Mouse (Mus musculus) G1E (cell line): Measurements from ENCODE around the gene Fut1.
"Not testable (repeated sequence)": the region's sequence is repeated elsewhere in the genome, so short reads cannot be mapped to it uniquely, and the experiment has no call there.

Experiments used
- CTCF ChIP-seq: IDR thresholded peaks from 2 replicates; pipeline ENCODE4 v1.5.1; 2012; ENCODE audit warnings: low read depth, low read length, inconsistent platforms, mixed read lengths
- GATA1 ChIP-seq: IDR thresholded peaks from 2 replicates; pipeline ENCODE4 v1.6.1; 2012; ENCODE audit warnings: borderline replicate concordance, low read length, inconsistent platforms, mixed read lengths
- GATA2 ChIP-seq: IDR thresholded peaks from 2 replicates; pipeline ENCODE4 v1.6.1; 2012; ENCODE audit warnings: low read depth, low read length, inconsistent platforms, borderline replicate concordance
- POLR2AphosphoS5 ChIP-seq: IDR thresholded peaks from 2 replicates; pipeline ENCODE4 v1.6.1; 2012; ENCODE audit warnings: low read depth, low read length, inconsistent platforms; ENCODE audit not compliant: insufficient replicate concordance
- TAL1 ChIP-seq: conservative IDR thresholded peaks from 2 replicates; pipeline ENCODE4 v1.6.1; 2012; ENCODE audit warnings: low read depth, low read length, inconsistent platforms, mixed read lengths

DNA sequence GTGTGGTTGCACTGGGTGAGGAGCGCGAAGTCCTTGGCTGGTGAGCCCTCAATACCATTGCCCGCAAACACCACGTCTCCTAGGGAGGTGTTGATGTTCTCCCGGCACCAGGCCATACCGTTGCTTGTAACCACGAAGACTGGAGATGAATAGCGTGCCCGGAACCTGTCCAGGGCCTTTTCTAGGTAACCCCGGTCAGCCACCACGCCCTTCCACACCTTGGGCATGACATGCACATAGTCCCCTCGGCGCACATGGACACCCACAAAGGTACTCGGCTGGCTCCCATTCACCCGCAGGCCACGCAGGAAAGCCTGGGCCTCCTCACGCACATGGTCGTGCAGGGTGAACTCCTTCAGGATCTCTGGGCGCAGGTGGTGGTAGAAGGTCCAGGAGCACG, 33.4 kb downstream of the Fut1 start:
- TF ChIP-seq POLR2AphosphoS5, CTCF, TAL1, GATA1, GATA2: not testable (repeated sequence)
